Mouse (Mus musculus) heart, embryonic 16.5 days (tissue): ENCODE measurements around the gene Tdrd1. TPM values are rescaled to one million over a fixed set of nuclear protein-coding genes. Genes with fewer than 3 reads are reported as not detected.

Source experiments
- ATAC-seq: fragments of 200-750 bp; cut with Nextera tagmentation; replicated peaks from 2 replicates; pipeline ENCODE4 v1.8.0; 2017; ENCODE audit warnings: moderate number of reproducible peaks; ENCODE audit not compliant: insufficient read depth, low FRiP score; ENCODE audit errors: extremely low read depth
- H3K27ac ChIP-seq: fragments of 300-500 bp; sonication (generic); 2 replicates; pipeline ENCODE4 v1.5.1; 2014; ENCODE audit warnings: mild to moderate bottlenecking, low read length, control low read depth, moderate library complexity
- H3K27me3 ChIP-seq: fragments of 300-500 bp; sonication (generic); 2 replicates; pipeline ENCODE4 v1.6.1; 2014; ENCODE audit warnings: low read length, mixed read lengths; ENCODE audit not compliant: control insufficient read depth, insufficient read depth
- H3K36me3 ChIP-seq: fragments of 300-500 bp; sonication (generic); 2 replicates; pipeline ENCODE4 v1.6.1; 2014; ENCODE audit not compliant: control insufficient read depth, insufficient read depth
- H3K4me1 ChIP-seq: fragments of 300-500 bp; sonication (generic); 2 replicates; pipeline ENCODE4 v1.6.1; 2014; ENCODE audit warnings: low read length, mixed read lengths; ENCODE audit not compliant: control insufficient read depth, insufficient read depth
- H3K4me2 ChIP-seq: fragments of 300-500 bp; sonication (generic); 2 replicates; pipeline ENCODE4 v1.6.1; 2014; ENCODE audit warnings: low read depth, mild to moderate bottlenecking, control low read depth, low read length
- H3K4me3 ChIP-seq: fragments of 300-500 bp; sonication (generic); 2 replicates; pipeline ENCODE4 v1.5.1; 2014; ENCODE audit warnings: mild to moderate bottlenecking, control low read depth, low read length
- H3K9ac ChIP-seq: fragments of 300-500 bp; sonication (generic); 2 replicates; pipeline ENCODE4 v1.6.1; 2014; ENCODE audit warnings: low read length, control low read depth
- H3K9me3 ChIP-seq: fragments of 300-500 bp; sonication (generic); replicated peaks from 2 replicates; pipeline ENCODE4 v1.6.1; 2016; ENCODE audit warnings: low read length; ENCODE audit not compliant: control insufficient read depth
- WGBS: fragments of 180-500 bp; shearing (Covaris S2); extraction: QIAGEN DNeasy Blood & Tissue Kit; methylation state at CpG from one replicate; pipeline ENCODE4 v1.1.7; 2014; 5-methylcytosine and 5-hydroxymethylcytosine counted together
- polyA plus RNA-seq: library from polyadenylated mRNA; unstranded; fragments of >200 nt; fragmentation: Nextera tagmentation; extraction: Ambion mirVana; gene quantifications from 2 replicates; pipeline ENCODE4 v1.2.1, GENCODE M21; 2015

Tdrd1 gene
- polyA plus RNA-seq, 1 experiment from 2014 or later = 0.32 TPM

- H3K4me1 ChIP-seq = peaks cover 2% of the 10 kb centered on the region; the same call in 1 of the 2 replicates
- no peak overlapping the region for H3K4me2 ChIP-seq
- no peak overlapping the region for H3K27ac ChIP-seq
- 53% methylated on average over 2 of the region's 2 CpGs for WGBS
- H3K9me3 ChIP-seq = no peaks in the 10 kb centered on the region
- H3K9ac ChIP-seq = no peak overlapping the region
- no peaks in the 10 kb centered on the region for H3K36me3 ChIP-seq
- no peaks in the 10 kb centered on the region for H3K27me3 ChIP-seq
- no peak overlapping the region for H3K4me3 ChIP-seq
- no peak for ATAC-seq
These were observed 65.4 kb downstream of the Tdrd1 start for GRCm38 (mm10) chr19:56891438-56891837.

DNA sequence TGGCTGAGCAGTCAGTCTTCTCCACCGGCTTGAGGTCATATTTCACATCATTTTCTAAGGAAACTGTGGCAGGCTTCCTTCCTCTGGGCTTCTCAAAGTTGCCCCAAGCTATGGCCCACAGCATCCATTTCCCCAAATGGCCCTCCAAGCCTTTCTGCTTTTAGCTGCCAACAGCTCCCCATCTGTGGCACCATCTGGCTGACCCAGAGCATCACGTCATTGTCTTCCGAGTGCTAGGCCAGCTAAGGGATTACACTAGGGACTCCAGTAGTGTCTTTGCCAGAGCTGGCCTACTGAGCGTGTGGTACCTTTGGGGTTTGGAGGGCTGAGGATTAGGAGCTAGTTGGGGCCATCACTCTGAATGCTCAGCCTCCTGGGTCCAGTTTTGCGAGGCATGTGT lies 66.6 kb downstream of the Tdrd1 start:
- Histone ChIP-seq H3K9ac (no peak overlapping the region), H3K4me2 (no peak overlapping the region), H3K4me1 (peaks cover 3% of the 10 kb centered on the region; the same call in 1 of the 2 replicates), H3K9me3 (no peaks in the 10 kb centered on the region), H3K27ac (no peak overlapping the region), H3K36me3 (no peaks in the 10 kb centered on the region), H3K27me3 (no peaks in the 10 kb centered on the region), H3K4me3 (no peak overlapping the region)
- no peak for ATAC-seq
- WGBS = 83% methylated on average over 5 of the region's 5 CpGs

GRCm38 (mm10) chr19:56893326-56893725 lies 67.3 kb downstream of the Tdrd1 start:
- WGBS = 65% methylated on average over 5 of the region's 5 CpGs

DNA sequence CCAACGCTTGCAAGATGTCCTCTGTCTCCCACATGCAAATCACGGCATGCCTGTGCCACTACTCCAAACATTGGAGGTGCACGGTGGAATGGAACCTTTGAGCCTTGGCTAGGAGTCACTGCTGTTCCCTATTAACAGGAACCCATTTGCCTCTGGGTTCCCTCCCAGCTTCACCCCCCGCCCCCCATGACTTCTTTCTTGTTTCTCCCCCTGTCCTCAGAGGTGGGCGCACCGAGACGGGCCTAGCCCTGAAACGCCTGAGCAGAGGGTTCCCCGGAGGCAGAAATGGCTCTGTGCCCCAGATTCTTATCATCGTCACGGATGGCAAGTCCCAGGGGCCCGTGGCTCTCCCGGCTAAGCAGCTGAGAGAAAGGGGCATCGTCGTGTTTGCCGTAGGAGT lies 71.6 kb downstream of the Tdrd1 start:
- Histone ChIP-seq H3K4me3 (no peak overlapping the region), H3K27ac (no peak overlapping the region), H3K36me3 (no peaks in the 10 kb centered on the region), H3K9me3 (no peaks in the 10 kb centered on the region), H3K4me1 (peaks cover 3% of the 10 kb centered on the region; the same call in 1 of the 2 replicates), H3K4me2 (no peak overlapping the region), H3K27me3 (no peaks in the 10 kb centered on the region), H3K9ac (no peak overlapping the region)
- no peak for ATAC-seq
- WGBS = 83% methylated on average over 16 of the region's 16 CpGs

More at GRCm38 (mm10) chr19:56893326-56893725, 67.3 kb downstream of the Tdrd1 start:
- H3K27me3 ChIP-seq = no peaks in the 10 kb centered on the region
- no peaks in the 10 kb centered on the region for H3K9me3 ChIP-seq
- no peak overlapping the region for H3K4me2 ChIP-seq
- H3K4me1 ChIP-seq = peaks cover 3% of the 10 kb centered on the region; the same call in 1 of the 2 replicates
- H3K4me3 ChIP-seq = no peak overlapping the region
- ATAC-seq = no peak
- no peak overlapping the region for H3K9ac ChIP-seq
- H3K36me3 ChIP-seq = no peaks in the 10 kb centered on the region
- no peak overlapping the region for H3K27ac ChIP-seq

DNA sequence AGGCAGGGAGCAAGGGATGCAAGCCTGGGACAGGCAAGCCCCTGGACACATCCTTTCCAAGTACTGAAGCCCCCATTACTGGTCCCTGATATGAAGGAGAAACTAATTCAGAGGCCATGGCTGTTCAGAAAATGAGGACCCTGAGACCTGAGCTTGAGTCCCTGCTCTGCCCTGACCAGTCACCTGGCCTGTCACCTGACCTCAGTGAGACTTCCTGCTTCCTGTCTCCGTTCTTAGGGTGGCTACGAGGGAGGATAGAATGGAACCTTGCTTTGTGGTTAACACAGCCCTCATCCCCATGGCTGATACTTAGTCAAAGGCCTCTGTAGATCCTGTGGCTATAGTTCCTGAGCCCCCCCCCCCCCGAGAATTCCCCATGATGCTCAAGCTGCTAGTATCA lies 78.1 kb downstream of the Tdrd1 start:
- 68% methylated on average over 3 of the region's 3 CpGs for WGBS
- H3K9ac ChIP-seq = no peak overlapping the region
- no peak for ATAC-seq
- H3K4me1 ChIP-seq = no peaks in the 10 kb centered on the region
- no peak overlapping the region for H3K27ac ChIP-seq
- H3K36me3 ChIP-seq = no peaks in the 10 kb centered on the region
- H3K9me3 ChIP-seq = no peaks in the 10 kb centered on the region
- H3K4me2 ChIP-seq = no peak overlapping the region
- no peaks in the 10 kb centered on the region for H3K27me3 ChIP-seq
- H3K4me3 ChIP-seq = no peak overlapping the region

DNA sequence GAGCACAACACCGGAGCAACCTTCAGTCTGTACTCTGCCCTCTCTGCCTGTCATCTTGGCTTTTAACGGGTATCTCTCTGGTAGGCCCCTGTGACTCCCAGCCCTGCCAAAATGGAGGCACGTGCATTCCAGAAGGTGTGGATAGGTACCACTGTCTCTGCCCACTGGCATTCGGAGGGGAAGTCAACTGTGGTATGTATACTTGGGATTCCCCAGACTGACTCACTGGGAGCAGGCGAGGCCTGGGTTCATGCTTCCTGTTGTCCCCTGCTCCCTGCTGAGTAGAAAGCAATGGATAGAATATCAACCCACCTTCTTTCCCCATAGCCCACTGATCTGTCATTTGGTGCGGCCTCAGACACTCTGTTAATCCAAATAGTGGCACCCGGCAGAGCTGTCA lies 79.4 kb downstream of the Tdrd1 start:
- Histone ChIP-seq H3K27me3 (no peaks in the 10 kb centered on the region), H3K4me1 (no peaks in the 10 kb centered on the region), H3K27ac (no peak overlapping the region), H3K4me2 (no peak overlapping the region), H3K9me3 (no peaks in the 10 kb centered on the region), H3K4me3 (no peak overlapping the region), H3K9ac (no peak overlapping the region), H3K36me3 (no peaks in the 10 kb centered on the region)
- no peak for ATAC-seq
- WGBS = 79% methylated on average over 7 of the region's 7 CpGs

DNA sequence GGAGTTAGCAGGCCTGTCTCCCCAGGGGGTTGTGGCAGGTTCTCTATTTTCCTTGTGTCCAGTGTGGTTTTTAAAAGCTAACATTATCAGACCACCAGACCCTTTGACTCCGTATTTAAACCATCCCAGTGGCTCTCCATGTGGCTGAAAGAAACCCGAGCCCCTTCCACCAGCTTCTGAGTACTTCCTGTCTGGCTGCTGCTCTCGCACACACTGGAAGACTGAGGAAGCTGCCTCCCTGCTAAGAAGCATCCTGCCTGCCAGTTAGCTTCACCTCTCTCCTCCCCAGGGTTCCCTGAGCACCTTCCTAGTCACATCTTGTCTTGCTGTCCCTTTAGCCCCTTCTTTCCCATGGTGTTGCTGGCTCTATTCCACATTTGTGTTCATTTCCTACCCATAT lies 81.8 kb downstream of the Tdrd1 start:
- H3K9me3 ChIP-seq = no peaks in the 10 kb centered on the region
- WGBS = 40% methylated on average over 3 of the region's 3 CpGs
- H3K4me1 ChIP-seq = no peaks in the 10 kb centered on the region
- no peaks in the 10 kb centered on the region for H3K36me3 ChIP-seq
- H3K27ac ChIP-seq = no peak overlapping the region
- H3K4me3 ChIP-seq = no peak overlapping the region
- no peak for ATAC-seq
- no peaks in the 10 kb centered on the region for H3K27me3 ChIP-seq
- no peak overlapping the region for H3K9ac ChIP-seq
- no peak overlapping the region for H3K4me2 ChIP-seq

DNA sequence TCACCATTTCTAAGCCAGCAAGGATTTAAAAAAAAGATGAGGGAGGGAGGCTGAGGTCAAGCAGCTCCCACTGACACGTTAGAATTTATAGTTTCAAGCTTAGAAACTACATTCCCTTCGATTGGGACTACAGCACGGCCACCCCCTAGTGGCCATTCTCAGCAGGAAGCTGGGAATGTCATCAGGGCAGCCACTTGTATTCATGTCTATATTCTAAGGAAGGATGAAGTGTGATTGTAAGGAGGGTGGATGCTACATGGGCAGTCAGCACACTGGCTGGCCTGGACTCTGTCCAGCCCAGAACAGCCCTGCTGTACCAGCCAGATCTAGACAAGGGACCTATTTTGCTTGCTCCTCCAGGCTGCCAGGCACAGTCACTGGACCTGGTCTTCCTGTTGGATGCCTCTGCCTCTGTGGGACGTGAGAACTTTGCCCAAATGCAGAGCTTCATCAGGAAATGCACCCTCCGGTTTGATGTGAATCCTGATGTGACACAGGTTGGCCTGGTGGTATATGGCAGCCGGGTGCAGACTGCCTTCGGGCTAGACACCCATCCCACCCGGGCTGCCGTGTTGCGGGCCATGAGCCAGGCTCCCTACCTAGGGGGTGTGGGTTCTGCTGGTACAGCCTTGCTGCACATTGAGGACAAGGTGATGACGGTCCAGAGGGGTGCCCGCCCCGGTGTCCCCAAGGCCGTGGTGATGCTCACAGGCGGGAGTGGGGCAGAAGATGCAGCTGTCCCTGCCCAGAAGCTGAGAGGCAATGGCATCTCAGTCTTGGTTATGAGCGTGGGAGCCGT lies 82.7 kb downstream of the Tdrd1 start:
- WGBS = 64% methylated on average over 17 of the region's 17 CpGs
- Histone ChIP-seq H3K36me3 (no peaks in the 10 kb centered on the region), H3K4me3 (no peak overlapping the region), H3K9me3 (no peaks in the 10 kb centered on the region), H3K4me1 (no peaks in the 10 kb centered on the region), H3K27ac (no peak overlapping the region), H3K4me2 (no peak overlapping the region), H3K9ac (no peak overlapping the region), H3K27me3 (no peaks in the 10 kb centered on the region)
- ATAC-seq = no peak

DNA sequence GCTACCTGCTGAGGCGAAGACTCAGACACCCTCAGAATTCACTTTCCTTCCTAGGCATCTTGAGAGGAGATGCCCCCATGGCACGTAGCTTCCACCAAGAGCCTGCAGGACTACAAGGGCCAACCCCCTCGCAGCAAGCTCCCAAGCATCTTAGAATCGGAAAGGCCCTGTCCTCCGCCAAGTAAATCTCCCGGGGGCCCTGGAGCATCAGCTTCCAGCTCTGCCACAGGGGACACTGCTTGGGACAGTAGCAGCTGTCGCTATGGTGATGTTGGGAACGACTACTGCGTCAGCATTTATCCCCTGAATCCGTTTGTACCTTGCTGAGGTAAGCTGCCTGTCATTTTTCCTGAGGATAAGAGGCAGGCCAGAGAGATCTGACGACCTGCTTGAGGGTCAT lies 84.6 kb downstream of the Tdrd1 start:
- Histone ChIP-seq H3K9ac (no peak overlapping the region), H3K4me3 (no peak overlapping the region), H3K27ac (no peak overlapping the region), H3K4me2 (no peak overlapping the region), H3K9me3 (peaks cover 4% of the 10 kb centered on the region; the same call in 1 of the 2 replicates), H3K27me3 (no peaks in the 10 kb centered on the region), H3K4me1 (no peaks in the 10 kb centered on the region), H3K36me3 (no peaks in the 10 kb centered on the region)
- 53% methylated on average over 11 of the region's 11 CpGs for WGBS
- ATAC-seq = no peak
